ENCODE assay signal across 9 mouse cellular contexts in genomic region chr13:51903324-51903939, GRCm38 (mm10). TPM values are rescaled to one million over a fixed set of nuclear protein-coding genes. Genes with fewer than 3 reads are reported as not detected.
A peak's percentile ranks its signal among the peaks of the same experiment; 100 is the strongest.
DNase-seq lines count a peak whose midpoint lies in the region; ATAC-seq and TF ChIP-seq lines count a peak whose summit lies in the region.
"Had no signal": no experiment of that assay in that cellular context is flagged by ENCODE, and none has a peak within 500 bp of the region (broad histone marks: within the 10 kb centered on the region; RNA-seq: fewer than 3 reads in every experiment).

No protein-coding gene starts in this region.

- no peak overlapping the region for H3K9ac ChIP-seq in kidney, embryonic 14.5 days (ENCODE audit: low read depth, low read length)
- H3K9ac ChIP-seq in embryonic facial prominence, embryonic 13.5 days: no peak overlapping the region
- no peak overlapping the region for H3K9ac ChIP-seq in hindbrain, embryonic 12.5 days
- H3K9ac ChIP-seq in midbrain, embryonic 11.5 days (ENCODE audit: low read length): no peak overlapping the region

- ATAC-seq in kidney, embryonic 14.5 days (ENCODE audit: low FRiP score, low TSS enrichment): peak; percentile 47; the same call in 1 of the 2 replicates
- ATAC-seq in embryonic facial prominence, embryonic 13.5 days (ENCODE audit: insufficient number of reproducible peaks, insufficient read depth, low FRiP score, low TSS enrichment, low read depth): no peak
- peak; percentile 77 for ATAC-seq in hindbrain, embryonic 12.5 days (ENCODE audit: low FRiP score)
- ATAC-seq in midbrain, embryonic 11.5 days (ENCODE audit: low FRiP score): peak; percentile 61

- H3K4me3 ChIP-seq in kidney, embryonic 14.5 days (ENCODE audit: low read length): no peak overlapping the region
- no peak overlapping the region for H3K4me3 ChIP-seq in embryonic facial prominence, embryonic 13.5 days
- H3K4me3 ChIP-seq in hindbrain, embryonic 12.5 days: no peak overlapping the region
- H3K4me3 ChIP-seq in midbrain, embryonic 11.5 days (ENCODE audit: low read depth, low read length): no peak overlapping the region
- H3K4me3 ChIP-seq in layer of hippocampus, adult 2 months: no peak overlapping the region
- H3K4me3 ChIP-seq: erythroblast, embryonic 14.5 days had no signal

- H3K36me3 ChIP-seq in kidney, embryonic 14.5 days (ENCODE audit: control insufficient read depth, insufficient read depth, low read length): no peaks in the 10 kb centered on the region
- H3K36me3 ChIP-seq in embryonic facial prominence, embryonic 13.5 days: no peaks in the 10 kb centered on the region
- no peaks in the 10 kb centered on the region for H3K36me3 ChIP-seq in hindbrain, embryonic 12.5 days
- H3K36me3 ChIP-seq in midbrain, embryonic 11.5 days (ENCODE audit: control insufficient read depth, insufficient read depth, low read length): no peaks in the 10 kb centered on the region

- DNase-seq in kidney, postnatal 36 days: no peak
- DNase-seq in midbrain, embryonic 11.5 days (ENCODE audit: low spot score, missing footprints): no peak
- DNase-seq in gastrocnemius, postnatal 4 days (ENCODE audit: low spot score in 2 of 2): no peak
- no peak for DNase-seq in layer of hippocampus, adult 2 months (ENCODE audit: low spot score in 2 of 2)
- no peak for DNase-seq in left cerebral cortex, adult 9 months (ENCODE audit: low spot score in 2 of 2)

- WGBS in kidney, embryonic 14.5 days: 27% methylated on average over 11 of the region's 11 CpGs
- WGBS in embryonic facial prominence, embryonic 13.5 days: 28% methylated on average over 11 of the region's 11 CpGs
- 60% methylated on average over 11 of the region's 11 CpGs for WGBS in hindbrain, embryonic 12.5 days
- 64% methylated on average over 11 of the region's 11 CpGs for WGBS in midbrain, embryonic 11.5 days

- H3K4me2 ChIP-seq in kidney, embryonic 14.5 days (replicated peaks; ENCODE audit: low read depth, low read length): no peak overlapping the region
- H3K4me2 ChIP-seq in embryonic facial prominence, embryonic 13.5 days: peak overlapping the region; percentile 55
- peak overlapping the region; percentile 32; the same call in 1 of the 2 replicates for H3K4me2 ChIP-seq in hindbrain, embryonic 12.5 days (replicated peaks)
- H3K4me2 ChIP-seq in midbrain, embryonic 11.5 days: no peak overlapping the region

- H3K4me1 ChIP-seq in kidney, embryonic 14.5 days (ENCODE audit: control insufficient read depth, insufficient read depth, low read length): peaks cover 14% of the 10 kb centered on the region
- H3K4me1 ChIP-seq in embryonic facial prominence, embryonic 13.5 days: peaks cover 22% of the 10 kb centered on the region
- H3K4me1 ChIP-seq in hindbrain, embryonic 12.5 days: peaks cover 21% of the 10 kb centered on the region
- peaks cover 12% of the 10 kb centered on the region for H3K4me1 ChIP-seq in midbrain, embryonic 11.5 days (ENCODE audit: control insufficient read depth, insufficient read depth, low read length)

- H3K27me3 ChIP-seq in kidney, embryonic 14.5 days (ENCODE audit: control insufficient read depth, insufficient read depth, low read length): no peaks in the 10 kb centered on the region
- no peaks in the 10 kb centered on the region for H3K27me3 ChIP-seq in embryonic facial prominence, embryonic 13.5 days
- peaks cover 7% of the 10 kb centered on the region for H3K27me3 ChIP-seq in hindbrain, embryonic 12.5 days
- peaks cover 2% of the 10 kb centered on the region; the same call in 1 of the 2 replicates for H3K27me3 ChIP-seq in midbrain, embryonic 11.5 days (ENCODE audit: control insufficient read depth, insufficient read depth, low read length)

- no peak overlapping the region for H3K27ac ChIP-seq in kidney, embryonic 14.5 days (ENCODE audit: low read depth, low read length)
- H3K27ac ChIP-seq in embryonic facial prominence, embryonic 13.5 days: no peak overlapping the region
- peak overlapping the region; percentile 79 for H3K27ac ChIP-seq in hindbrain, embryonic 12.5 days
- no peak overlapping the region for H3K27ac ChIP-seq in midbrain, embryonic 11.5 days (ENCODE audit: low read depth, low read length)
- no peak overlapping the region for H3K27ac ChIP-seq in layer of hippocampus, adult 2 months

- no peaks in the 10 kb centered on the region for H3K9me3 ChIP-seq in kidney, embryonic 14.5 days (ENCODE audit: control insufficient read depth, low read length)
- no peaks in the 10 kb centered on the region for H3K9me3 ChIP-seq in embryonic facial prominence, embryonic 13.5 days
- H3K9me3 ChIP-seq in hindbrain, embryonic 12.5 days (replicated peaks): no peaks in the 10 kb centered on the region
- H3K9me3 ChIP-seq in midbrain, embryonic 11.5 days (ENCODE audit: control insufficient read depth, low read length): no peaks in the 10 kb centered on the region

- TF ChIP-seq CTCF in layer of hippocampus, adult 2 months (conservative IDR thresholded peaks at IDR 0.05): no peak

RNA-seq across cellular contexts. Expression of gene Gadd45g, which starts 57.0 kb away (rescaled TPM):
- polyA plus RNA-seq in kidney, embryonic 14.5 days (2014; fragmentation: Nextera tagmentation; extraction: Ambion mirVana): 26.6 and 29.0 TPM in 2 replicates
- 50.6 and 55.5 TPM in 2 replicates for polyA plus RNA-seq in embryonic facial prominence, embryonic 13.5 days (2015; fragmentation: Nextera tagmentation; extraction: Ambion mirVana)
- polyA plus RNA-seq in hindbrain, embryonic 12.5 days (2016; fragmentation: Nextera tagmentation; extraction: Ambion mirVana): 163 and 181 TPM in 2 replicates
- polyA plus RNA-seq in midbrain, embryonic 11.5 days (2014; fragmentation: Nextera tagmentation; extraction: Ambion mirVana): 252 and 256 TPM in 2 replicates
- 10 to 100 TPM; 11.6 to 13.3 TPM for total RNA-seq in gastrocnemius, postnatal 4 days (2021)
- total RNA-seq in layer of hippocampus, adult 2 months (2021): 10 to 100 TPM; 14.8 to 22.7 TPM

Comparison
In these comparisons a context has a peak if more than half of its experiments do, and no peak if none do; other contexts are left out.
1. H3K4me2 ChIP-seq: peak in embryonic facial prominence, embryonic 13.5 days (single experiment) and hindbrain, embryonic 12.5 days (single experiment); none in kidney, embryonic 14.5 days (single experiment) and midbrain, embryonic 11.5 days (single experiment).